Mouse (Mus musculus): ENCODE results near the gene March10.

Gene March10

GRCm38 (mm10) chr11:105456497-105456907 is at the start of gene March10:
TSS of gene March10 (minus strand) at chr11:105456735.
- DNase-seq: peak; percentile 15 to 27

- DNase-seq: no peak
Measured at GRCm38 (mm10) chr11:105506322-105506721, 49.8 kb upstream of the March10 start.

- no peak for DNase-seq
Measured at GRCm38 (mm10) chr11:105505038-105505437, 48.5 kb upstream of the March10 start.

GRCm38 (mm10) chr11:105502311-105502710 is 45.8 kb upstream of the March10 start:
- DNase-seq: no peak

GRCm38 (mm10) chr11:105497505-105497904 is 41.0 kb upstream of the March10 start:
- no peak for DNase-seq

- DNase-seq: no peak
Measured at GRCm38 (mm10) chr11:105496665-105497064, 40.1 kb upstream of the March10 start.

- no peak for DNase-seq
Measured at GRCm38 (mm10) chr11:105495591-105496270, 39.2 kb upstream of the March10 start.

GRCm38 (mm10) chr11:105494786-105495369 is 38.3 kb upstream of the March10 start:
- no peak for DNase-seq

GRCm38 (mm10) chr11:105492392-105492791 is 35.9 kb upstream of the March10 start:
- no peak for DNase-seq

GRCm38 (mm10) chr11:105490971-105491370 is 34.4 kb upstream of the March10 start:
- DNase-seq: no peak

- DNase-seq: no peak
Measured at GRCm38 (mm10) chr11:105485412-105485811, 28.9 kb upstream of the March10 start.

GRCm38 (mm10) chr11:105484993-105485392 is 28.5 kb upstream of the March10 start:
- no peak for DNase-seq

- DNase-seq: no peak
Measured at GRCm38 (mm10) chr11:105482747-105483146, 26.2 kb upstream of the March10 start.

- DNase-seq: no peak
Measured at GRCm38 (mm10) chr11:105474746-105475145, 18.2 kb upstream of the March10 start.

GRCm38 (mm10) chr11:105474352-105474736 is 17.8 kb upstream of the March10 start:
- no peak for DNase-seq

- DNase-seq: no peak
Measured at GRCm38 (mm10) chr11:105473716-105474351, 17.3 kb upstream of the March10 start.

GRCm38 (mm10) chr11:105472610-105473009 is 16.1 kb upstream of the March10 start:
- DNase-seq: no peak

- DNase-seq: no peak
Measured at GRCm38 (mm10) chr11:105470896-105471295, 14.4 kb upstream of the March10 start.

GRCm38 (mm10) chr11:105469561-105469960 is 13.0 kb upstream of the March10 start:
- no peak for DNase-seq

- no peak for DNase-seq
Measured at GRCm38 (mm10) chr11:105469091-105469507, 12.6 kb upstream of the March10 start.

- no peak for DNase-seq
Measured at GRCm38 (mm10) chr11:105468436-105468835, 11.9 kb upstream of the March10 start.

- DNase-seq: no peak
Measured at GRCm38 (mm10) chr11:105467816-105468215, 11.3 kb upstream of the March10 start.

- DNase-seq: no peak
Measured at GRCm38 (mm10) chr11:105467266-105467665, 10.7 kb upstream of the March10 start.

- DNase-seq: no peak
Measured at GRCm38 (mm10) chr11:105466756-105467155, 10.2 kb upstream of the March10 start.
